Mouse (Mus musculus): ENCODE measurements around the gene Spdef. TPM values are rescaled to one million over a fixed set of nuclear protein-coding genes. Genes with fewer than 3 reads are reported as not detected.
A peak's percentile ranks its signal among the peaks of the same experiment; 100 is the strongest.

Spdef gene
- polyA plus RNA-seq, 1 experiment from 2014 or later = 29.7 TPM

- Histone ChIP-seq H3K4me2 (replicated peaks; ENCODE audit: low read depth) (no peak overlapping the region), H3K27me3 (ENCODE audit: control insufficient read depth, insufficient read depth, low read length) (no peaks in the 10 kb centered on the region), H3K36me3 (ENCODE audit: control insufficient read depth, insufficient read depth, low read length) (no peaks in the 10 kb centered on the region), H3K9me3 (ENCODE audit: control insufficient read depth, low read length) (no peaks in the 10 kb centered on the region), H3K4me1 (replicated peaks; ENCODE audit: control insufficient read depth, insufficient read depth) (no peaks in the 10 kb centered on the region), H3K27ac (replicated peaks) (no peak overlapping the region), H3K9ac (ENCODE audit: low read length) (no peak overlapping the region), H3K4me3 (ENCODE audit: low read depth, low read length) (no peak overlapping the region)
- ATAC-seq (ENCODE audit: low FRiP score, low TSS enrichment) (no peak), DNase-seq (ENCODE audit: low spot score) (no peak)
- 84% methylated on average over 6 of the region's 6 CpGs for WGBS
- no peak for TF ChIP-seq EP300 (optimal IDR thresholded peaks at IDR 0.05)
- peak; percentile 17; the same call in 1 of the 2 replicates for TF ChIP-seq CTCF (IDR thresholded peaks at IDR 0.05; ENCODE audit: low read depth)
Observed at GRCm38 (mm10) chr17:27701856-27702255, 26.9 kb downstream of the Spdef start.

- no peaks in the 10 kb centered on the region for H3K36me3 ChIP-seq (ENCODE audit: control insufficient read depth, insufficient read depth, low read length)
- no peak overlapping the region for H3K27ac ChIP-seq (replicated peaks)
- DNase-seq (ENCODE audit: low spot score) (no peak), ATAC-seq (ENCODE audit: low FRiP score, low TSS enrichment) (no peak)
- TF ChIP-seq EP300 (optimal IDR thresholded peaks at IDR 0.05) = no peak
- no peak for TF ChIP-seq CTCF (IDR thresholded peaks at IDR 0.05; ENCODE audit: low read depth)
- H3K9ac ChIP-seq (ENCODE audit: low read length) = no peak overlapping the region
- H3K4me2 ChIP-seq (replicated peaks; ENCODE audit: low read depth) = no peak overlapping the region
- no peaks in the 10 kb centered on the region for H3K27me3 ChIP-seq (ENCODE audit: control insufficient read depth, insufficient read depth, low read length)
- 74% methylated on average over 2 of the region's 2 CpGs for WGBS
- no peak overlapping the region for H3K4me3 ChIP-seq (ENCODE audit: low read depth, low read length)
- no peaks in the 10 kb centered on the region for H3K9me3 ChIP-seq (ENCODE audit: control insufficient read depth, low read length)
- H3K4me1 ChIP-seq (replicated peaks; ENCODE audit: control insufficient read depth, insufficient read depth) = no peaks in the 10 kb centered on the region
Observed at GRCm38 (mm10) chr17:27700812-27701211, 27.9 kb downstream of the Spdef start.

- Histone ChIP-seq H3K36me3 (ENCODE audit: control insufficient read depth, insufficient read depth, low read length) (no peaks in the 10 kb centered on the region), H3K27ac (replicated peaks) (no peak overlapping the region), H3K4me1 (replicated peaks; ENCODE audit: control insufficient read depth, insufficient read depth) (no peaks in the 10 kb centered on the region), H3K4me2 (replicated peaks; ENCODE audit: low read depth) (no peak overlapping the region), H3K9me3 (ENCODE audit: control insufficient read depth, low read length) (no peaks in the 10 kb centered on the region), H3K4me3 (ENCODE audit: low read depth, low read length) (no peak overlapping the region), H3K9ac (ENCODE audit: low read length) (no peak overlapping the region), H3K27me3 (ENCODE audit: control insufficient read depth, insufficient read depth, low read length) (no peaks in the 10 kb centered on the region)
- ATAC-seq (ENCODE audit: low FRiP score, low TSS enrichment) (no peak), DNase-seq (ENCODE audit: low spot score) (no peak)
- WGBS = 88% methylated on average over 17 of the region's 17 CpGs
- TF ChIP-seq EP300 (optimal IDR thresholded peaks at IDR 0.05) = no peak
- TF ChIP-seq CTCF (IDR thresholded peaks at IDR 0.05; ENCODE audit: low read depth) = no peak
Observed at GRCm38 (mm10) chr17:27699641-27700244, 29.0 kb downstream of the Spdef start.

- WGBS = 68% methylated on average over 14 of the region's 14 CpGs
- DNase-seq (ENCODE audit: low spot score) = no peak
- H3K27me3 ChIP-seq (ENCODE audit: control insufficient read depth, insufficient read depth, low read length) = no peaks in the 10 kb centered on the region; the same call in 1 of the 2 replicates
Observed at GRCm38 (mm10) chr17:27690993-27691693, 37.6 kb downstream of the Spdef start.

GRCm38 (mm10) chr17:27686395-27686794 is 42.4 kb downstream of the Spdef start:
- no peak for DNase-seq (ENCODE audit: low spot score)
- H3K4me2 ChIP-seq (replicated peaks; ENCODE audit: low read depth) = no peak overlapping the region
- 48% methylated on average over 5 of the region's 5 CpGs for WGBS
- H3K27me3 ChIP-seq (ENCODE audit: control insufficient read depth, insufficient read depth, low read length) = peaks cover 6% of the 10 kb centered on the region; the same call in 1 of the 2 replicates
- no peaks in the 10 kb centered on the region for H3K9me3 ChIP-seq (ENCODE audit: control insufficient read depth, low read length)
- ATAC-seq (ENCODE audit: low FRiP score, low TSS enrichment) = no peak
- no peak overlapping the region for H3K9ac ChIP-seq (ENCODE audit: low read length)
- TF ChIP-seq CTCF (IDR thresholded peaks at IDR 0.05; ENCODE audit: low read depth) = no peak
- TF ChIP-seq EP300 (optimal IDR thresholded peaks at IDR 0.05) = no peak
- H3K27ac ChIP-seq (replicated peaks) = no peak overlapping the region
- peaks cover 2% of the 10 kb centered on the region; the same call in 1 of the 2 replicates for H3K4me1 ChIP-seq (replicated peaks; ENCODE audit: control insufficient read depth, insufficient read depth)
- no peaks in the 10 kb centered on the region for H3K36me3 ChIP-seq (ENCODE audit: control insufficient read depth, insufficient read depth, low read length)
- no peak overlapping the region for H3K4me3 ChIP-seq (ENCODE audit: low read depth, low read length)

More at GRCm38 (mm10) chr17:27690993-27691693, 37.6 kb downstream of the Spdef start:
- no peaks in the 10 kb centered on the region for H3K36me3 ChIP-seq (ENCODE audit: control insufficient read depth, insufficient read depth, low read length)
- 0 out of 2 replicates have a peak, but pooled peaks have one; percentile 44 for ATAC-seq (ENCODE audit: low FRiP score, low TSS enrichment)
- no peaks in the 10 kb centered on the region for H3K9me3 ChIP-seq (ENCODE audit: control insufficient read depth, low read length)
- H3K27ac ChIP-seq (replicated peaks) = no peak overlapping the region
- TF ChIP-seq EP300 (optimal IDR thresholded peaks at IDR 0.05) (no peak), CTCF (IDR thresholded peaks at IDR 0.05; ENCODE audit: low read depth) (no peak)
- no peak overlapping the region for H3K4me3 ChIP-seq (ENCODE audit: low read depth, low read length)
- no peak overlapping the region for H3K4me2 ChIP-seq (replicated peaks; ENCODE audit: low read depth)
- H3K4me1 ChIP-seq (replicated peaks; ENCODE audit: control insufficient read depth, insufficient read depth) = no peaks in the 10 kb centered on the region
- H3K9ac ChIP-seq (ENCODE audit: low read length) = no peak overlapping the region

GRCm38 (mm10) chr17:27685550-27685913 is 43.2 kb downstream of the Spdef start:
- Histone ChIP-seq H3K4me2 (replicated peaks; ENCODE audit: low read depth) (peak overlapping the region; percentile 60), H3K9ac (ENCODE audit: low read length) (no peak overlapping the region)

More at GRCm38 (mm10) chr17:27685550-27685913, 43.2 kb downstream of the Spdef start:
- H3K4me3 ChIP-seq (ENCODE audit: low read depth, low read length) = peak overlapping the region; percentile 37
- no peak for DNase-seq (ENCODE audit: low spot score)
- 2% methylated on average over 11 of the region's 11 CpGs for WGBS
- no peaks in the 10 kb centered on the region for H3K9me3 ChIP-seq (ENCODE audit: control insufficient read depth, low read length)
- H3K27ac ChIP-seq (replicated peaks) = no peak overlapping the region
- peaks cover 6% of the 10 kb centered on the region; the same call in 1 of the 2 replicates for H3K27me3 ChIP-seq (ENCODE audit: control insufficient read depth, insufficient read depth, low read length)
- peaks cover 2% of the 10 kb centered on the region; the same call in 1 of the 2 replicates for H3K4me1 ChIP-seq (replicated peaks; ENCODE audit: control insufficient read depth, insufficient read depth)
- no peaks in the 10 kb centered on the region for H3K36me3 ChIP-seq (ENCODE audit: control insufficient read depth, insufficient read depth, low read length)
- ATAC-seq (ENCODE audit: low FRiP score, low TSS enrichment) = no peak
- TF ChIP-seq EP300 (optimal IDR thresholded peaks at IDR 0.05) (no peak), CTCF (IDR thresholded peaks at IDR 0.05; ENCODE audit: low read depth) (no peak)

Data from stomach, postnatal 0 days (tissue).